Mouse (Mus musculus) Patski (cell line): ENCODE measurements around the gene Slc19a1. TPM values are rescaled to one million over a fixed set of nuclear protein-coding genes. Genes with fewer than 3 reads are reported as not detected.

ENCODE experiments used
- ATAC-seq: fragments of 100-300 bp; one replicate; pipeline ENCODE4 v1.8.0; 2021
- CTCF ChIA-PET: fragments of 350-600 bp; sonication (Branson Sonifier 250); formaldehyde crosslinking; loops from one replicate; lab custom pipeline; 2022; ENCODE audit warnings: inconsistent platforms; lab: Charles Lee
- POLR2A ChIA-PET: fragments of 350-600 bp; sonication (Branson Sonifier 250); formaldehyde crosslinking; loops from one replicate; lab custom pipeline; 2022; ENCODE audit warnings: antibody characterized with exemption, inconsistent platforms; lab: Charles Lee
- DNase-seq: peaks from one replicate; pipeline ENCODE4 v3.0.0-alpha.2; 2011; ENCODE audit warnings: low read depth, low spot score
- H3K27me3 ChIP-seq: fragments of 371-371 bp; one replicate; pipeline ENCODE4 v1.5.1; 2021
- CTCF ChIP-seq: fragments of 100-300 bp; IDR thresholded peaks from one replicate; pipeline ENCODE4 v1.5.1; 2021
- in situ Hi-C: fragments of 300-500 bp; cut with MboI; formaldehyde crosslinking; loops from 3 replicates; pipeline ENCODE4 v1.11.1; 2018; ENCODE audit warnings: low pct_unique_long_range_greater_than_20kb, mixed read lengths
- polyA plus RNA-seq: library from polyadenylated mRNA; unstranded; gene quantifications from one replicate; pipeline ENCODE4 v1.2.3, GENCODE M21; 2021

Slc19a1 gene
- polyA plus RNA-seq, 1 experiment from 2014 or later, result 18.0 TPM

DNA sequence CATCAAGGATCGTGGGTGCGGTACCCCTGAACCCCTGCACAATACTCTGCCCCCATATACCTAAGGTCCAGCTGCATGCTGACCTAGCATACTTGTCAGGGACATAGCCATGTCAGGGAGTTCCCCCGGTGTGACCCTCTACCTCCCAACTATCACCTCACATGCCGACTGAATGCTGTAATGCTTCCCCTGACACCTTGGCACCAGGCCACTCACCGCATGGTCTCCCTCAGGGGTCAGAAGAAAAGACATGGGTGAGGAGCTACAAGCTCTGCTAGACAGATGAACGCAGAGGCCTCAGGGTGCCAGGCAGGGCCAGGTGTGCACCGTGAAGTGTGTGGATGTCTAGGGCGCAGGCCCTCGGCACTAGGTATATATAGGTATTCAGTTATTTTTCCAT lies 78.0 kb downstream of the Slc19a1 start:
- POLR2A ChIA-PET, result no interaction called here

More for the DNA sequence above, 78.0 kb downstream of the Slc19a1 start:
- CTCF ChIA-PET, result interaction anchor here (1.2 to 3.8 kb wide), 3 partner anchors 9 to 27 kb away, joined by 4 to 17 read pairs (median 5); no protein-coding TSS in a partner anchor
- in situ Hi-C loops, result no loop called here
- ATAC-seq (peak; percentile 27), DNase-seq (no peak)
- no peaks in the 10 kb centered on the region for H3K27me3 ChIP-seq
- TF ChIP-seq CTCF, result no peak

Other genes starting within 250 kb of the Slc19a1 start
- 31.4 TPM for gene Pcbp3, start 70.4 kb upstream of the Slc19a1 start, polyA plus RNA-seq
- gene Col18a1, start 134.3 kb downstream of the Slc19a1 start, polyA plus RNA-seq, result 449 TPM
- 121 TPM for gene Pofut2, start 227.0 kb downstream of the Slc19a1 start, polyA plus RNA-seq